Mouse (Mus musculus): ENCODE measurements around the gene 5730522E02Rik. TPM values are rescaled to one million over a fixed set of nuclear protein-coding genes. Genes with fewer than 3 reads are reported as not detected.

Gene 5730522E02Rik
- polyA plus RNA-seq, 1 experiment = not detected

DNA sequence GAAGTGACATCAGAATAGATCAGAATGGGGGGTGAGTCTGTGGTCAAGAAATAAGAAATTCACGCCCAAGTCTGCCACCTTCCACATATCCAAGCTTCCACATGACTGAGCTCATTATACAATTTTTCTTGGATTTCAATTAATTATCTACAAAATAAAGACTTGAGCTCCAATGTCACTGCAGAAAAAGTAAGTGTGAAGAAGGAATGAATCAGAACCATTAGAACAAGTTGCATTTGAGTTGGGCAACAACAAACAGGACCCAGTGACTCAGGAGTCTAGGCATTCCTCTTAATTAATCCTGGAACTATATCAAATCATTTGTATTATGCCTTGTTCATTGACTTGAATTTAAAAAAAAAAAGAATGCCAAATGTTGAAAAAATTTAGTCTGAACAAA, 422.9 kb downstream of the 5730522E02Rik start:
- H3K27ac ChIP-seq (ENCODE audit: insufficient read depth, low read depth, low read length) = no peak overlapping the region
- H3K4me1 ChIP-seq (ENCODE audit: control insufficient read depth, insufficient read depth, low read length) = no peaks in the 10 kb centered on the region
- H3K4me3 ChIP-seq (ENCODE audit: insufficient read depth, low read length) = no peak overlapping the region
- TF ChIP-seq POLR2A (IDR thresholded peaks at IDR 0.05; ENCODE audit: borderline replicate concordance, low read depth, low read length) (no peak), CTCF (IDR thresholded peaks at IDR 0.05; ENCODE audit: low read depth, low read length) (no peak)

- Histone ChIP-seq H3K4me3 (ENCODE audit: insufficient read depth, low read length) (no peak overlapping the region), H3K4me1 (ENCODE audit: control insufficient read depth, insufficient read depth, low read length) (no peaks in the 10 kb centered on the region), H3K27ac (ENCODE audit: insufficient read depth, low read depth, low read length) (no peak overlapping the region)
- no peak for TF ChIP-seq CTCF (IDR thresholded peaks at IDR 0.05; ENCODE audit: low read depth, low read length)
- TF ChIP-seq POLR2A (IDR thresholded peaks at IDR 0.05; ENCODE audit: borderline replicate concordance, low read depth, low read length) = no peak
Observed at GRCm38 (mm10) chr11:25772231-25772630, 438.3 kb downstream of the 5730522E02Rik start.

GRCm38 (mm10) chr11:25770991-25771568, 439.5 kb downstream of the 5730522E02Rik start:
- H3K4me3 ChIP-seq (ENCODE audit: insufficient read depth, low read length) = no peak overlapping the region
- no peak overlapping the region for H3K27ac ChIP-seq (ENCODE audit: insufficient read depth, low read depth, low read length)
- TF ChIP-seq CTCF (IDR thresholded peaks at IDR 0.05; ENCODE audit: low read depth, low read length) = no peak
- TF ChIP-seq POLR2A (IDR thresholded peaks at IDR 0.05; ENCODE audit: borderline replicate concordance, low read depth, low read length) = no peak
- H3K4me1 ChIP-seq (ENCODE audit: control insufficient read depth, insufficient read depth, low read length) = no peaks in the 10 kb centered on the region

GRCm38 (mm10) chr11:25767584-25768333, 442.8 kb downstream of the 5730522E02Rik start:
- TF ChIP-seq CTCF (IDR thresholded peaks at IDR 0.05; ENCODE audit: low read depth, low read length) = no peak
- TF ChIP-seq POLR2A (IDR thresholded peaks at IDR 0.05; ENCODE audit: borderline replicate concordance, low read depth, low read length) = no peak

DNA sequence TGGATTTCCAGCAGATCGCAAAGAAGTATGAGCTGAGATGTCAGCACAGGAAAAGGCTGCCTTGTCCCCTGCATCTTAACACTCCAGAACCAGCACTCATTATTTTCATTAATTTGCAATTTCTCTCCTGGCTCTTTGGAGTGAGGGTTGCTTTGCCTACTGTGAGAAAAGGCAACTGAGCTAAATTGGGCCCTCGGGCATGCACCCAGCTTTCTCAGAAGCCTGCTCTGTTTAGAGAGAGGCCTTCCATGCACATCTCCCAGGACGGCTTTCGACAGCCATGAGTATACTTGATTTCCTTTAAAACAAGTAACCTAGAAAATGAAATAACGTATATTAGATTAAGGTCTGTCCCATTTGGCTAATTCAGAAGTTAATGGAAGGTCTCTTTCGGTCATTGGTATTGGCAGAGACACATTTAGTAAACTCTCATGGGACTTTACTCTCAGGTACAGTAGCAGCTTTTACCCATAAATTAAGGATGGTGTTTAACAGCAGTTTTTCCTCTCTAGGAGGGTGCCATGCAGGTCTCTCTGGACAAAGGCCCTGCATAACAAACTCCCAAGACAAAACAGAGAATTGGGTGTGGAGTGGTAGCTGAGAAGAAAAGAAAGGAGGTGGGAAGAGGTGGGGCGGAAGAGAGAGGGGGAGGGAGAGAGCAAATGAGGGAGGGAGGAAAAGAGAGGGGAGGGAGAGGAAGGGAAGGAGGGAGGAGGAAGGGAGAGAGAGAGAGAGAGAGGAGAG, 457.2 kb downstream of the 5730522E02Rik start:
- Histone ChIP-seq H3K4me3 (ENCODE audit: insufficient read depth, low read length) (no peak overlapping the region), H3K4me1 (ENCODE audit: control insufficient read depth, insufficient read depth, low read length) (no peaks in the 10 kb centered on the region), H3K27ac (ENCODE audit: insufficient read depth, low read depth, low read length) (no peak overlapping the region)
- TF ChIP-seq POLR2A (IDR thresholded peaks at IDR 0.05; ENCODE audit: borderline replicate concordance, low read depth, low read length) (no peak), CTCF (IDR thresholded peaks at IDR 0.05; ENCODE audit: low read depth, low read length) (no peak)

More at GRCm38 (mm10) chr11:25767584-25768333, 442.8 kb downstream of the 5730522E02Rik start:
- Histone ChIP-seq H3K4me1 (ENCODE audit: control insufficient read depth, insufficient read depth, low read length) (no peaks in the 10 kb centered on the region), H3K27ac (ENCODE audit: insufficient read depth, low read depth, low read length) (no peak overlapping the region), H3K4me3 (ENCODE audit: insufficient read depth, low read length) (no peak overlapping the region)

DNA sequence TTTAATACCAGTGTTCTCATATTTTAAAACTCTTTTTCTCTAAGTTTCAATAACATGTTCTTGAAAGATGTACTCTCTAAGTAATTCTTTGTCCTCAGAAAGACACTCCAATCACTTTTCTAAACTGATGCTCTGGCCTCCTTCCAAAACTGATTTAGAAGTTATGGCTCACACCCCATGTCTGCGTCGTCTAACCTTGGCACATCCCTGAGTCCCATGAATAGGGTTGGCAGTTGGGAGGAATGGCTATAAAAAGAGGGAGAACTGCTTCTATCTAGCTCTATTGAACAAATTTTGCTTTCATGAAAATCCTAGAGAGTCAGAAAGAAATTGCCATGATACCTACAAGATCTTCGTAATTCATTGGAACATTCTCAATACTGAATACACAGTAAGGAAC, 458.1 kb downstream of the 5730522E02Rik start:
- Histone ChIP-seq H3K4me1 (ENCODE audit: control insufficient read depth, insufficient read depth, low read length) (no peaks in the 10 kb centered on the region), H3K27ac (ENCODE audit: insufficient read depth, low read depth, low read length) (no peak overlapping the region), H3K4me3 (ENCODE audit: insufficient read depth, low read length) (no peak overlapping the region)
- no peak for TF ChIP-seq CTCF (IDR thresholded peaks at IDR 0.05; ENCODE audit: low read depth, low read length)
- no peak for TF ChIP-seq POLR2A (IDR thresholded peaks at IDR 0.05; ENCODE audit: borderline replicate concordance, low read depth, low read length)

DNA sequence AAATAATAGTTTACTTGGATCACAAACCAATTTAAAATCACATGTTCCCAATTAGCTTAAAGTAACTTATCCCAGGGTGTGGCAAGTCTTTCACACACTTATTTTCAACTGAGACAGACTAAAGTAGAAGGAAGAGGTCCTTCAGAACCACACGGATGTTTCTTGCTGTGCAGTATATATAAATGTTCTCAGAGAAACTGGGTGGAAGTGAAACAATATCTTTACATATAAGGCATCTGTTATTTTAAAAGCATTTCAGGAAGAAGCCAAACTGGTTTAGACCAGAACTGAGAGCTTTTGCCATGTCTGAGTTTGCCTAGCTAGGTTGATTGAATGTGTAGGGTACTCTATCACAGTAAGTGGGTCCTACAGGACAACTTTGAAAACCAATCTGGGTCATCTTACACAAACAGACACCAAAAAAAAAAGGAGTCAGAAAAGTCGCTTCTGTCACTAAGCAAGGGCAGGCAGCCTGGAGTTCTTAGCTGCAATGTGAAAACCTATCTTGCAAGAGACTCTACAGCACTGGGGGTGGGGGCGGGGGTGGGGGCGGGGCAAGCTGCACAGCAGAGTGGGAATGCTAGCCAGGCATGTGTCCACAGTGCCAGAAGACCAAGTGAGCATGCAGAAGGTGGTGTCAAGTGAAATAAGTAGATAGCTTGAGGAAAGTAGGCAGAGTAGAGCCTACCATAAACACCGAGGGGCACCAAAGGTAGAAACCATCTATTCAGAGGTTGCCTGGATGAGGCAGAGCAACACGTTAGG, 463.3 kb downstream of the 5730522E02Rik start:
- no peak overlapping the region for H3K27ac ChIP-seq (ENCODE audit: insufficient read depth, low read depth, low read length)
- no peaks in the 10 kb centered on the region for H3K4me1 ChIP-seq (ENCODE audit: control insufficient read depth, insufficient read depth, low read length)
- no peak overlapping the region for H3K4me3 ChIP-seq (ENCODE audit: insufficient read depth, low read length)
- TF ChIP-seq POLR2A (IDR thresholded peaks at IDR 0.05; ENCODE audit: borderline replicate concordance, low read depth, low read length) = no peak
- TF ChIP-seq CTCF (IDR thresholded peaks at IDR 0.05; ENCODE audit: low read depth, low read length) = no peak

DNA sequence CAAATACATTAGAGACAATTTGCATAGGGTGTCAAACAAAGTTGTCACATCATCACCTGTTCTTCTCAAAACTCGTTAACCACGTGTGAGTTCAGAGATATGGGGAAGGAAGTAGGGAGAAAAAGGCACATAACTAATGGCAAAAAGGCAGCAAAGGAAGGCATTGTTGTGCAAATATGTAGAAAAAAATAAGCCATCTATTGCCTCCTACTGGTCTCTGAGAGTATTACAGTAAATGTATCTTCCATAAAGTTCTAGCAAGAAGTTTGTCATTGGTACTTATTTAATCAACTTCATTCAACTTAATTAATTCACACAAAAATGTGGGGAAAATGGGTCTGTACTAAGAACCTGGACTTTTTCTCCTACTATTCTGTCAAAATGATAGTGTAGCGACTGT, 466.9 kb downstream of the 5730522E02Rik start:
- TF ChIP-seq CTCF (IDR thresholded peaks at IDR 0.05; ENCODE audit: low read depth, low read length) (no peak), POLR2A (IDR thresholded peaks at IDR 0.05; ENCODE audit: borderline replicate concordance, low read depth, low read length) (no peak)
- no peak overlapping the region for H3K4me3 ChIP-seq (ENCODE audit: insufficient read depth, low read length)
- H3K27ac ChIP-seq (ENCODE audit: insufficient read depth, low read depth, low read length) = no peak overlapping the region
- H3K4me1 ChIP-seq (ENCODE audit: control insufficient read depth, insufficient read depth, low read length) = no peaks in the 10 kb centered on the region

DNA sequence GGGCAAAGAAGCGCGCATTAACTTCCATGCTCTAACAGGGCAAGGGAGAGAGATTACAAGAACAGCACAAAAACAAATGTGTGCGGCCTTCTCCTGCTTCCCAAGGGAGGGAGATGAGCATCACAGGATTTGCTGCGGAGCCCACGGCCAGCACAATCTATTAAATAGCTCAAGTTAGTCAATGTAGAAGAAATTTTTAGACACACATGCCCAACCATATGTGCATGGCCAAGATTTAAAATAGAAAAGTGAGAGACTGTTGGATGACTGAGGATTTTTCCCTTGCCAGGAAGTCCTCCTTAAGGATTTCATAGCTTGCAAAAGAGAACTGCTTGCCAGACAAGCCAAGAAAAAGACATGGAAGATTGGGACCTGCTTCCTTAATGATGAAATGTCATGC, 473.3 kb downstream of the 5730522E02Rik start:
- H3K4me1 ChIP-seq (ENCODE audit: control insufficient read depth, insufficient read depth, low read length) = no peaks in the 10 kb centered on the region
- H3K4me3 ChIP-seq (ENCODE audit: insufficient read depth, low read length) = no peak overlapping the region
- no peak for TF ChIP-seq POLR2A (IDR thresholded peaks at IDR 0.05; ENCODE audit: borderline replicate concordance, low read depth, low read length)
- TF ChIP-seq CTCF (IDR thresholded peaks at IDR 0.05; ENCODE audit: low read depth, low read length) = no peak
- no peak overlapping the region for H3K27ac ChIP-seq (ENCODE audit: insufficient read depth, low read depth, low read length)
